Mouse (Mus musculus) spleen, adult 2 months (tissue): Measurements from ENCODE around the gene Brip1. TPM values are rescaled to one million over a fixed set of nuclear protein-coding genes. Genes with fewer than 3 reads are reported as not detected.

Source experiments
- DNase-seq, 2 experiments: peaks; one replicate each; pipeline versions ENCODE4 v3.0.0 to v3.0.0-alpha.2; 2012 to 2021; ENCODE audit warnings: low spot score in 2 of 2, low read depth in 1 of 2
- H3K27ac ChIP-seq: fragments of 200-500 bp; 2 replicates; pipeline ENCODE4 v1.5.1; 2012; ENCODE audit warnings: low read length, inconsistent platforms; ENCODE audit not compliant: insufficient read depth
- H3K27me3 ChIP-seq: fragments of 200-500 bp; 2 replicates; pipeline ENCODE4 v1.6.1; 2012; ENCODE audit warnings: mild to moderate bottlenecking, moderate library complexity, low read length, inconsistent platforms; ENCODE audit not compliant: control insufficient read depth, insufficient read depth
- H3K36me3 ChIP-seq: fragments of 200-500 bp; 2 replicates; pipeline ENCODE4 v1.6.1; 2012; ENCODE audit warnings: mild to moderate bottlenecking, low read length, inconsistent platforms; ENCODE audit not compliant: control insufficient read depth, insufficient read depth
- H3K4me1 ChIP-seq: fragments of 200-500 bp; 2 replicates; pipeline ENCODE4 v1.6.1; 2011; ENCODE audit warnings: inconsistent platforms; ENCODE audit not compliant: control insufficient read depth, insufficient read depth, insufficient read length
- H3K4me3 ChIP-seq: fragments of 200-500 bp; 2 replicates; pipeline ENCODE4 v1.5.1; 2011; ENCODE audit warnings: mild to moderate bottlenecking, inconsistent platforms; ENCODE audit not compliant: insufficient read depth, insufficient read length; ENCODE audit errors: extremely low read depth
- CTCF ChIP-seq: fragments of 200-500 bp; IDR thresholded peaks from 2 replicates; pipeline ENCODE4 v1.5.1; 2011; ENCODE audit warnings: mild to moderate bottlenecking, inconsistent platforms; ENCODE audit not compliant: insufficient read depth, insufficient read length, insufficient replicate concordance; ENCODE audit errors: extremely low read depth
- POLR2A ChIP-seq: fragments of 200-500 bp; IDR thresholded peaks from 2 replicates; pipeline ENCODE4 v1.6.1; 2011; ENCODE audit warnings: low read depth, low read length, inconsistent platforms
- WGBS: fragments of 180-500 bp; shearing (Covaris S2); methylation state at CpG from one replicate; pipeline ENCODE4 v1.1.7; 2018; 5-methylcytosine and 5-hydroxymethylcytosine counted together
- polyA plus RNA-seq: library from polyadenylated mRNA; depleted of rRNA; stranded (reverse); fragments of >200 nt; gene quantifications from 2 replicates; pipeline ENCODE4 v1.2.3, GENCODE M21; 2012; rRNA removed

Brip1 gene
- polyA plus RNA-seq, 1 experiment = 0.16 TPM

DNA sequence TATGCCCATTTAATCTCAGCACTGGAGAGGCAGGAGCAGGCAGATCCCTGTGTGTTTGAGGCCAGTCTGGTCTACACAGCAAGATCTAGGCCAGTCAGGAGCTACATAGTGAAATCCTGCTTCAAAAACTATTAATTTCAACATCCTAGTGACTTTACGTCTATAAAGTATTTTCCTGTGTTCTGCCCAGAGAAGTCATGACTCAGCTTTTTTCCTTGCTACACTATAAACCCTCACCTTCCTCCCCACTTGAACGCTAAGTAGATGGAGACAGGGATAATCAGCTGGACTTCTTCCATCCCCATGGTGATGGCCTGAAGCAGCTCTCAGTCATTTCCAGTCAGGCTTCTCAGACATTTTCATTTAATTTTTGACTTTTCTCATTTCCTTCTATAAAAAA is 187.9 kb downstream of the Brip1 start:
- WGBS = 31% methylated on average over 2 of the region's 2 CpGs
- no peaks in the 10 kb centered on the region for H3K4me1 ChIP-seq
- no peak for DNase-seq
- H3K36me3 ChIP-seq = no peaks in the 10 kb centered on the region
- H3K27me3 ChIP-seq = no peaks in the 10 kb centered on the region
- no peak for TF ChIP-seq CTCF
- H3K27ac ChIP-seq = no peak overlapping the region
- H3K4me3 ChIP-seq = no peak overlapping the region

DNA sequence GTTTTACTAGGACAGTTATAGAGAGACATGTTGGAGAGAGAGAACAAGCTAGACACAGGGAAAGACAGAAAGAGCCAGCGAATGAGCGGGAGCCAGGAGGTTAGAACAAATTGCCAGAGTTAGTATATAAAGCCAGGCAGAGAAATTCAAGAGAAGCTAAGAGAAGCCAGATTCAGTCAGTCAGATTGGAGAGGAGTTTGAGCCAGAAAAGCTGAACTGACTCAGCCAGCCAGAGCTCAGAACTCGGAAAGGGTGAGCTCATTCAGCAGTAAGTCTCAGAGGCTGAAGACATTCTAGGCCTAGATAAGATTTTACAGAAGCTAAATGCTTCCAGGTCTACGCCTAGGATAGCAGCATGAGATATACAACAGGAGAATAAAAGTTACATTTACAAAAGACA is 190.5 kb downstream of the Brip1 start:
- no peaks in the 10 kb centered on the region for H3K27me3 ChIP-seq
- 91% methylated on average over 4 of the region's 4 CpGs for WGBS
- H3K27ac ChIP-seq = no peak overlapping the region
- no peaks in the 10 kb centered on the region for H3K36me3 ChIP-seq
- H3K4me3 ChIP-seq = no peak overlapping the region
- TF ChIP-seq CTCF (no peak), POLR2A (no peak)
- DNase-seq = no peak
- no peaks in the 10 kb centered on the region for H3K4me1 ChIP-seq

DNA sequence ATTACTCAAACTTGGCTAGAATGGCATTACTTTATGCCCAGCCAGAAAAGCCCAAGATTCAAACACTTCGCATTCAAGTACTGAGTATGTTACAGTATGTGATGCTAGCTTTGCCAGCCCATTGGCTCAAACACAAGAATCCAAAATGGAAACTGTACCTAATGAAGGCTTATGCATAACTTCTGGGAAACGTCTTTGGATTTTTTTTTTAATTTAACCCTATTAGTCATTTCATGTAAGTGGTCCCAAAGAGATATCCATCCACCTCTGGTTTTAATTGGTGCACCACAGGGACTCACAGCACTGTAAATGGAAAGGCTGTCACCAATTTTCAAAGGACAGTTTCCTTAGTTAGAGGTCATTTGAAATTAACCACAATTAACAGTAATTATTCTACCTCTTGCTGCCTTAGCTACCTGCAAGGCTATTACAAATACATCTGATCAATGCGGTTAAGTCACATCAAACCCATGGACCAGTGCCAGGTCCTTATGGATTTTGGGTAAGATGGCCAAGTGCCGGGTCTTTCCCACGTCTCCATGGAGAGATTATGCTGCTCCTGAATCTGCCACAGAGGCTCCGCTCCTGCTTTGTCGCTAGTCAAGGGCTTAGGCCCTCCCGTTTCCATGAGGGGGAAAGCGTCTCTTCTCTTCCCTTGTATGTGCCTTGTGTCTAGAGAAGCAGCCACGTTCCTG is 192.6 kb downstream of the Brip1 start:
- no peaks in the 10 kb centered on the region for H3K27me3 ChIP-seq
- TF ChIP-seq CTCF (no peak), POLR2A (no peak)
- no peak overlapping the region for H3K4me3 ChIP-seq
- WGBS = 89% methylated on average over 10 of the region's 10 CpGs
- H3K4me1 ChIP-seq = no peaks in the 10 kb centered on the region
- H3K27ac ChIP-seq = no peak overlapping the region
- no peaks in the 10 kb centered on the region for H3K36me3 ChIP-seq
- DNase-seq = no peak

Other genes with a start within 250 kb of the Brip1 start
- 5.0 and 7.0 TPM in 2 replicates for gene Ints2, start 56.4 kb upstream of the Brip1 start, polyA plus RNA-seq
- 22.3 and 23.2 TPM in 2 replicates for gene Med13, start 156.4 kb upstream of the Brip1 start, polyA plus RNA-seq